Mouse (Mus musculus): ENCODE data around the gene Tmem182. TPM values are rescaled to one million over a fixed set of nuclear protein-coding genes. Genes with fewer than 3 reads are reported as not detected.

The Tmem182 gene
- polyA plus RNA-seq, 1 experiment from 2014 or later = 0.15 TPM

GRCm38 (mm10) chr1:40808643-40809042 lies 3.2 kb downstream of the Tmem182 start:
- H3K4me1 ChIP-seq (ENCODE audit: control insufficient read depth, insufficient read depth, low read length) = no peaks in the 10 kb centered on the region
- 87% methylated on average over 3 of the region's 3 CpGs for whole genome bisulfite sequencing
- H3K27ac ChIP-seq (ENCODE audit: low read length) = no peak overlapping the region
- H3K4me2 ChIP-seq (ENCODE audit: low read length) = no peak overlapping the region
- no peaks in the 10 kb centered on the region for H3K36me3 ChIP-seq (ENCODE audit: control insufficient read depth, insufficient read depth, low read length)
- H3K27me3 ChIP-seq (ENCODE audit: control insufficient read depth, insufficient read depth, low read depth, low read length) = no peaks in the 10 kb centered on the region
- H3K9me3 ChIP-seq (replicated peaks; ENCODE audit: control insufficient read depth, low read length, poor library complexity, severe bottlenecking) = no peaks in the 10 kb centered on the region
- H3K4me3 ChIP-seq (ENCODE audit: low read depth, low read length) = no peak overlapping the region
- ATAC-seq = no peak
- H3K9ac ChIP-seq (ENCODE audit: low read depth, low read length) = no peak overlapping the region

GRCm38 (mm10) chr1:40815071-40815845 lies 9.9 kb downstream of the Tmem182 start:
- Histone ChIP-seq H3K9me3 (replicated peaks; ENCODE audit: control insufficient read depth, low read length, poor library complexity, severe bottlenecking) (no peaks in the 10 kb centered on the region), H3K4me1 (ENCODE audit: control insufficient read depth, insufficient read depth, low read length) (no peaks in the 10 kb centered on the region), H3K4me3 (ENCODE audit: low read depth, low read length) (no peak overlapping the region), H3K27ac (ENCODE audit: low read length) (no peak overlapping the region), H3K9ac (ENCODE audit: low read depth, low read length) (no peak overlapping the region), H3K27me3 (ENCODE audit: control insufficient read depth, insufficient read depth, low read depth, low read length) (no peaks in the 10 kb centered on the region), H3K36me3 (ENCODE audit: control insufficient read depth, insufficient read depth, low read length) (no peaks in the 10 kb centered on the region), H3K4me2 (ENCODE audit: low read length) (no peak overlapping the region)
- WGBS = 72% methylated on average over 16 of the region's 16 CpGs
- no peak for ATAC-seq

- no peaks in the 10 kb centered on the region for H3K27me3 ChIP-seq (ENCODE audit: control insufficient read depth, insufficient read depth, low read depth, low read length)
- WGBS = 65% methylated on average over 4 of the region's 4 CpGs
- H3K4me1 ChIP-seq (ENCODE audit: control insufficient read depth, insufficient read depth, low read length) = no peaks in the 10 kb centered on the region
- H3K9me3 ChIP-seq (replicated peaks; ENCODE audit: control insufficient read depth, low read length, poor library complexity, severe bottlenecking) = no peaks in the 10 kb centered on the region
- no peak for ATAC-seq
- no peak overlapping the region for H3K27ac ChIP-seq (ENCODE audit: low read length)
- no peak overlapping the region for H3K4me3 ChIP-seq (ENCODE audit: low read depth, low read length)
- H3K36me3 ChIP-seq (ENCODE audit: control insufficient read depth, insufficient read depth, low read length) = no peaks in the 10 kb centered on the region
- H3K4me2 ChIP-seq (ENCODE audit: low read length) = no peak overlapping the region
- H3K9ac ChIP-seq (ENCODE audit: low read depth, low read length) = no peak overlapping the region
Observed at GRCm38 (mm10) chr1:40824517-40824916, 19.1 kb downstream of the Tmem182 start.

- H3K4me1 ChIP-seq (ENCODE audit: control insufficient read depth, insufficient read depth, low read length) = no peaks in the 10 kb centered on the region
- no peak overlapping the region for H3K4me2 ChIP-seq (ENCODE audit: low read length)
- H3K27me3 ChIP-seq (ENCODE audit: control insufficient read depth, insufficient read depth, low read depth, low read length) = no peaks in the 10 kb centered on the region
- 67% methylated on average over 8 of the region's 8 CpGs for WGBS
- no peak overlapping the region for H3K9ac ChIP-seq (ENCODE audit: low read depth, low read length)
- no peak overlapping the region for H3K27ac ChIP-seq (ENCODE audit: low read length)
- H3K4me3 ChIP-seq (ENCODE audit: low read depth, low read length) = no peak overlapping the region
- H3K36me3 ChIP-seq (ENCODE audit: control insufficient read depth, insufficient read depth, low read length) = no peaks in the 10 kb centered on the region
- ATAC-seq = no peak
- H3K9me3 ChIP-seq (replicated peaks; ENCODE audit: control insufficient read depth, low read length, poor library complexity, severe bottlenecking) = no peaks in the 10 kb centered on the region
Observed at GRCm38 (mm10) chr1:40824936-40825335, 19.5 kb downstream of the Tmem182 start.

GRCm38 (mm10) chr1:40825826-40826225 lies 20.4 kb downstream of the Tmem182 start:
- Histone ChIP-seq H3K4me1 (ENCODE audit: control insufficient read depth, insufficient read depth, low read length) (no peaks in the 10 kb centered on the region), H3K9me3 (replicated peaks; ENCODE audit: control insufficient read depth, low read length, poor library complexity, severe bottlenecking) (no peaks in the 10 kb centered on the region), H3K4me3 (ENCODE audit: low read depth, low read length) (no peak overlapping the region), H3K27ac (ENCODE audit: low read length) (no peak overlapping the region), H3K9ac (ENCODE audit: low read depth, low read length) (no peak overlapping the region), H3K27me3 (ENCODE audit: control insufficient read depth, insufficient read depth, low read depth, low read length) (no peaks in the 10 kb centered on the region), H3K36me3 (ENCODE audit: control insufficient read depth, insufficient read depth, low read length) (no peaks in the 10 kb centered on the region), H3K4me2 (ENCODE audit: low read length) (no peak overlapping the region)
- ATAC-seq = no peak
- WGBS = 68% methylated on average over 7 of the region's 7 CpGs

GRCm38 (mm10) chr1:40829213-40829914 lies 24.0 kb downstream of the Tmem182 start:
- no peak overlapping the region for H3K4me3 ChIP-seq (ENCODE audit: low read depth, low read length)
- no peaks in the 10 kb centered on the region for H3K4me1 ChIP-seq (ENCODE audit: control insufficient read depth, insufficient read depth, low read length)
- no peak overlapping the region for H3K4me2 ChIP-seq (ENCODE audit: low read length)
- ATAC-seq = no peak
- H3K9ac ChIP-seq (ENCODE audit: low read depth, low read length) = no peak overlapping the region
- no peaks in the 10 kb centered on the region for H3K27me3 ChIP-seq (ENCODE audit: control insufficient read depth, insufficient read depth, low read depth, low read length)
- no peaks in the 10 kb centered on the region for H3K36me3 ChIP-seq (ENCODE audit: control insufficient read depth, insufficient read depth, low read length)
- WGBS = 76% methylated on average over 10 of the region's 10 CpGs
- no peaks in the 10 kb centered on the region for H3K9me3 ChIP-seq (replicated peaks; ENCODE audit: control insufficient read depth, low read length, poor library complexity, severe bottlenecking)
- no peak overlapping the region for H3K27ac ChIP-seq (ENCODE audit: low read length)

- 94% methylated on average over 4 of the region's 4 CpGs for WGBS
- no peaks in the 10 kb centered on the region for H3K9me3 ChIP-seq (replicated peaks; ENCODE audit: control insufficient read depth, low read length, poor library complexity, severe bottlenecking)
- H3K27me3 ChIP-seq (ENCODE audit: control insufficient read depth, insufficient read depth, low read depth, low read length) = no peaks in the 10 kb centered on the region
- no peaks in the 10 kb centered on the region for H3K4me1 ChIP-seq (ENCODE audit: control insufficient read depth, insufficient read depth, low read length)
- no peak overlapping the region for H3K27ac ChIP-seq (ENCODE audit: low read length)
- no peaks in the 10 kb centered on the region for H3K36me3 ChIP-seq (ENCODE audit: control insufficient read depth, insufficient read depth, low read length)
- no peak overlapping the region for H3K9ac ChIP-seq (ENCODE audit: low read depth, low read length)
- H3K4me2 ChIP-seq (ENCODE audit: low read length) = no peak overlapping the region
- ATAC-seq = no peak
- no peak overlapping the region for H3K4me3 ChIP-seq (ENCODE audit: low read depth, low read length)
Observed at GRCm38 (mm10) chr1:40830712-40831507, 25.5 kb downstream of the Tmem182 start.

GRCm38 (mm10) chr1:40835468-40835867 lies 30.1 kb downstream of the Tmem182 start:
- H3K27ac ChIP-seq (ENCODE audit: low read length) = no peak overlapping the region
- 83% methylated on average over 4 of the region's 4 CpGs for WGBS

GRCm38 (mm10) chr1:40840605-40841004 lies 35.2 kb downstream of the Tmem182 start:
- no peaks in the 10 kb centered on the region for H3K36me3 ChIP-seq (ENCODE audit: control insufficient read depth, insufficient read depth, low read length)
- no peak overlapping the region for H3K4me2 ChIP-seq (ENCODE audit: low read length)
- no peak overlapping the region for H3K9ac ChIP-seq (ENCODE audit: low read depth, low read length)
- no peaks in the 10 kb centered on the region for H3K27me3 ChIP-seq (ENCODE audit: control insufficient read depth, insufficient read depth, low read depth, low read length)
- no peak overlapping the region for H3K27ac ChIP-seq (ENCODE audit: low read length)
- ATAC-seq = no peak
- whole genome bisulfite sequencing = 88% methylated on average over 8 of the region's 8 CpGs
- no peaks in the 10 kb centered on the region for H3K4me1 ChIP-seq (ENCODE audit: control insufficient read depth, insufficient read depth, low read length)
- H3K9me3 ChIP-seq (replicated peaks; ENCODE audit: control insufficient read depth, low read length, poor library complexity, severe bottlenecking) = no peaks in the 10 kb centered on the region
- H3K4me3 ChIP-seq (ENCODE audit: low read depth, low read length) = no peak overlapping the region

More at GRCm38 (mm10) chr1:40835468-40835867, 30.1 kb downstream of the Tmem182 start:
- no peak overlapping the region for H3K4me3 ChIP-seq (ENCODE audit: low read depth, low read length)
- no peaks in the 10 kb centered on the region for H3K9me3 ChIP-seq (replicated peaks; ENCODE audit: control insufficient read depth, low read length, poor library complexity, severe bottlenecking)
- H3K4me1 ChIP-seq (ENCODE audit: control insufficient read depth, insufficient read depth, low read length) = no peaks in the 10 kb centered on the region
- no peak overlapping the region for H3K9ac ChIP-seq (ENCODE audit: low read depth, low read length)
- H3K27me3 ChIP-seq (ENCODE audit: control insufficient read depth, insufficient read depth, low read depth, low read length) = no peaks in the 10 kb centered on the region
- no peaks in the 10 kb centered on the region for H3K36me3 ChIP-seq (ENCODE audit: control insufficient read depth, insufficient read depth, low read length)
- no peak overlapping the region for H3K4me2 ChIP-seq (ENCODE audit: low read length)
- no peak for ATAC-seq
